Mouse (Mus musculus): ENCODE data around the gene Srsf5.

Srsf5 gene

GRCm38 (mm10) chr12:80951640-80952219 lies 6.4 kb downstream of the Srsf5 start:
- DNase-seq, result no peak

GRCm38 (mm10) chr12:80952526-80952925 lies 7.2 kb downstream of the Srsf5 start:
- no peak for DNase-seq

DNA sequence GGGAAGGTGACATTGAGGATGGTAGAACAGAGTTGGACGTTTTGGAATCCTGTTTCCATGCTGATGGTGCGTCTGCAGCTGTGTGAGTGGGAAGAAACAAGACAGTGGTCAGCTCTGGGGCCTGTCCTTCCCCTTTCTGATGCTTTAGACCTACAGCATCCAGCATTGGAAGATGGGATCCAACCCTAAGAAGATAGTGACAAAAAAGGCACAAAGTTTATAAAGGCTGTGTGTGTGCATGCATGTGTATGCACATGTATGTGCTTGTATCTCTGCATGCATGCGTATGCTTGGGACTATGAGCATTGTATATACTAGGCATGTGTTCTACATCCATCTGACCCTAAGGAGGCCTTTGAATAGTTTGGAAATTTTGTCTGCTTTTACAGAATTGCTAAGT lies 10.7 kb downstream of the Srsf5 start:
- no peak for DNase-seq

DNA sequence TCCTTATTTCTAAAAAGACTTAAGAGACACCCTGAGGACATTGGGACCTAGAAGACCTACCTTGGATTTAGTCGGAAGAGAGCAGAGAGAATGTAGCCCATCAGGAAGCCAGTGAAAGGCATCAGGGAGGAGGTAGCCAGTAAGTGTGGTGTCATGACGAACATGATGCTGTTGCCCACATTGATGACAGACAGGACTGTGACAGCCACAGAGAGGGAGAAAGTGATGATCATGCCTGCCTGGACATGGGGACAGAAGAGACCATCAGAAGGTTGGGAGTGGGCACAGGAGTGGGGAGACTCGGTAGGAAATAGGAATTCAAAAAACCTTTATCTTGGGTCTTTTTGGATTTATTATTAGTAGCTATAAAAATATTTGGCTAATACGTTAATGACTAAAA lies 12.7 kb downstream of the Srsf5 start:
- no peak for DNase-seq

- no peak for DNase-seq
Observed at GRCm38 (mm10) chr12:80962566-80962965, 17.3 kb downstream of the Srsf5 start.

DNA sequence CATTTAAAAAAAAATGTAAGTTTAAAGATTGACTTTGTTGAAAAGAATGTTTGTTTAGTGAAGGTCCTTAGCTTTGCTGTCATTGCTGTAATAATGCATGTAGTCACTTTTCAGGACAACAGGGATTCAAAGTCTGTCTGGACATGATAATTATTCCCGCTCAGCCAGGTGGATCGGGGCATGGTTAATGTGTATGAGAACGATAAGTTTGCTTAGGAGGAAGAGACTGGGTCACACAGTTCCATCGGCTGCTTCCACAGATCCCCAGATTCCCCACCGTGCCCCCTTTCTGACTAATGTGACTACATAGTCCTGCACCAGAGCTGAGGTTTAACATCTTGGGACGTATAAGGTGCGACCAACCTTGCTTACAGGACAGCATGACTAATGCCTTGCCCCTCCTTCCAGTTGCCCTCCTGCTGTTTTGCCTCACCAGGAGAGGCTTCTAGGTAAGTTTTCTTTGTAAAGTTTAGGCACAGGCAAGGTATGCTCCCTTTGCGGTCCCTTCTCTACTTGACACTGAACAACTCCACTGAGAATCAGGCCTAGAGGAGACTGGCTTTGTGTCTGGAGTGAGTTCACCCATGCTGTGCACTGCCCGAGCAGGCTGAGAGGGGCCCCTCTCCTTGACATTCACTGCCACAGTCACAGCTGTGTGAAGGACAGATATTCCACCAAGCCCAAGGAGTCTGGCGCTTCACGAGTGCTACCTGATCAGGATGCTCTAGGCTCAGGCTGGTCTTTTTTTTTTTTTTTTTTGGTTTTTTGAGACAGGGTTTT lies 20.9 kb downstream of the Srsf5 start:
- no peak for DNase-seq

GRCm38 (mm10) chr12:80967918-80968317 lies 22.6 kb downstream of the Srsf5 start:
- DNase-seq, result no peak

GRCm38 (mm10) chr12:80968605-80969004 lies 23.3 kb downstream of the Srsf5 start, which contains the start of gene Slc10a1:
TSS of gene Slc10a1 (minus strand) at chr12:80968705.
- no peak for DNase-seq

GRCm38 (mm10) chr12:80970181-80970705 lies 24.9 kb downstream of the Srsf5 start:
- no peak for DNase-seq

- no peak for DNase-seq
Observed at GRCm38 (mm10) chr12:80971756-80972155, 26.5 kb downstream of the Srsf5 start.

DNA sequence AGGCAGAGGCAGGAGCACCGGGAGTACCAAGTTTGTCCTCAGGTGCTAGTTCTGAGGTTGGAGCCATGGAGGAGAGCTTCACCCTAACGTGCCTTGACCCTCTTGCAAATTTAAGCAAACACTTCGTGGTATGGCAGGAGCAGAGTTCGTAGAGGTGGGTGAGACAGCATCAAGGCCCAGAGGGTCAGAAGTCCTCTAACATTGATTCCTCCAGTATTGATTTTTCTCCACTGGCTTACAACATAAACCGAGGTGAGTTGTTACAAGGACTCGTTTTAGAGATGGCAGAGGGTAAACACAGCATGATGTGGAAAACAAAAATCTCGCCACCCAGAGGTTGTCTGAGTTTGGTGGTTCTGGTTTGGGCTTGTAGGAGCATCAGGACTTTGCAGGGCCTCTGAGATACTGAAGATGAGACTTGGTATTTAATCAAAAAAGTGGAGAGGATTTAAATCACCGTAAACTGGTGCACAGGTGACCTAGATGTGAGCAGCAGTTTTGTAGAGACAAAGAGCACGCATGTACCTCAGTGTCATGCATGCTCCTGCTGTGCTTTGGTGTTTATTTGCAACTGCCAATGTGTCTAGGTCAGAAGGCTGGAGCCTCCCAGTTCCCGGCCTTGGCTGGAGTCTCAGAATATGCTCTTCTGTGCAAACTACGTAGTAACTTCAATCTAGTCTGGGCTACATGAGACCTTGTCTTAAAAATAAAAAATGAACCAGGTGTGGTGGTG lies 30.8 kb downstream of the Srsf5 start:
- DNase-seq, result no peak

DNA sequence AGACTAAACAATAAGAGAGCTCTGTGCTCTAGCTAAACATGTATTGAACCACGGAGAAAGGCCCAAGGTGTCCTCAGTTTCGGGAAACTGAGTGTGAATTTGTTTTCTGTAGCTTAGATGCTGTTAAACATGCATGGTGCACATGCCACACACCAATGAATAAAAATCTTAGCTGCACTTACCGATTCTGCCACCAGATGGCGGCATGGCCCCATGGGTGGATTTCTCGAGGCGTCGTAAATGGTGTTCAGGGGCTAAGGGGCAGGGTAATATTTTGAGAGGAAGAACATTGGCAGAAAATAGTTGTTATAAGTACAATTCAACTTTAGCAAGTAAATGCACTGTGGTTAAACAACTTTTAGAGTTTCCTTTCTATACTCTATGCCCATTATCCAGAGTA lies 37.0 kb downstream of the Srsf5 start:
- DNase-seq, result peak; percentile 45

- peak; percentile 20 for DNase-seq
Observed at GRCm38 (mm10) chr12:80983695-80984094, 38.4 kb downstream of the Srsf5 start.

GRCm38 (mm10) chr12:80986628-80987027 lies 41.3 kb downstream of the Srsf5 start:
- no peak for DNase-seq

DNA sequence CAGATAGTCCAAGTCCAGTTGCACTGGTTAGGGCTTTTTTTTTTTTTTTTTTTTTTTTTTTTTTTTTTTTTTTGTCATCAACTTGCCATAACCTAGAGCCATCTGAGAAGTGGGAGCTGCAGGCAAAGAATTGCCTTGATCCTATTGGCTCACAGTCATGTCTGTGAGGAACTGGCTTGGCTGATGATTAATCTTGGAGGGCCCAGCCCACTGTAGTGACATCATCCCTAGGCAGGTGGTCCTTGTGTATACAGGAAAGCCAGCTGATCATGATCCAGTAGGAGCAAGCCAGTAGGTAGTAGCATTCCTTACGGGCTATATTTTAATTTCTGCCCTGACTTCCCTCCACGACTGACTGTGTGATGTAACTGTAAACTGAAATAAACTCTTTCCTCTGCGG lies 43.0 kb downstream of the Srsf5 start:
- no peak for DNase-seq

GRCm38 (mm10) chr12:80990901-80991445 lies 45.7 kb downstream of the Srsf5 start:
- no peak for DNase-seq

- no peak for DNase-seq
Observed at GRCm38 (mm10) chr12:80991806-80992205, 46.5 kb downstream of the Srsf5 start.

- DNase-seq, result no peak
Observed at GRCm38 (mm10) chr12:80992540-80993122, 47.3 kb downstream of the Srsf5 start.

GRCm38 (mm10) chr12:80993773-80994172 lies 48.5 kb downstream of the Srsf5 start:
- no peak for DNase-seq

DNA sequence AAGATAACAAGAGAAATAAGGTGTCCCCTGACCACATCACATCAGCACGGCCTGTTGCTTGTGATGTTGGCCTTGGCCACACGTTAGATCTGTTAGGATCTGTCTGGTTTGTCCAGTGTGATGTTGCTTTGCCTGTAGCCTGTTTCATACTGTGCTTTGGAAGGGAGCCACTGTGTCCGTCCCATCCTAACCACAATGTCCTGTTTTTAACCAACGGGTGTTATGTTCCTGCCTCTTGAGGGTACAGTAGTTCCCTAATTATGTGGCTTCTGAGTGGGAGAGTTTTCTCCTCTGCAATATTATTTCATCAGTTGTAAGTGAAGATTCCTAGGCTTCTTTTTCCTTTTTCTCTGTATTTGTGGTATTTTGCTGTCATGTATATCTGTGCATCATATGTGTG lies 50.0 kb downstream of the Srsf5 start:
- DNase-seq, result no peak

GRCm38 (mm10) chr12:80997652-80998051 lies 52.3 kb downstream of the Srsf5 start:
- no peak for DNase-seq

DNA sequence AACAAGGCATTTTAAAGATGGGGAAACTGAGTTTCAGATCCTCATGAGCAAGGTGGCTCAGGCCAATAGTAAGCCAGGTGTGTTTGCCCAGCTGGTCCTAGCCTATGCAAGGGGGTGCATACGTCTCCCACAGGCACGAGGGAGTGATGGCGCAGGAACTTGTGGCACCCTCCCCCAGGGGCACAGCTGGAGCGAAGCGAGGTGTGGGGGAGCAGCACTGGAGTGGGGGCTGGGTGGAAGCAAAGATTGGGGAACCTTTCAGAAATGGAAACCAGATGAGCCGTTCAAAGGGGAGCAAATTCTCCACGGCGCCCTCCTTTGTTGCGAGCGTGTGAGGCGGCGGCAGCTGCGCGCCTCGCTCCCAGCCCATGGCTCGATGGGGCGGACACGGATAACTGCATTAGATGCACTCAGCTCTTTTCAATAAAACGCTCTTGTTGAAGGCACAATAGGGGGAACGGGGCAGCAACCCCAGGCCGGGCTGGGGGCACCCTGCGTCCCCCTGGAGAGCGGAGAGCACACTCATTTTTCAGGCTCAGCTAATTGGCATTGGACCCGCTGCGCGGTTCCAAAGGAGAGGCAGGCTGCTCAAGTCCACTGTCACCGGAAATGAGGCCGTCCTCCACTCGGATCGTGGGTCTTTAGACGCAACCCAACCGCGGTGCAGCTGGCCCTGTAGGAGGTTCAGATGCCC lies 53.4 kb downstream of the Srsf5 start:
- no peak for DNase-seq

All from cerebellum, adult 9-11 months (tissue).